Mouse (Mus musculus): ENCODE measurements around the gene Tgif1.
A peak's percentile ranks its signal among the peaks of the same experiment; 100 is the strongest.

Gene Tgif1

GRCm38 (mm10) chr17:70864117-70864516 lies 10.8 kb upstream of the Tgif1 start:
- TF ChIP-seq POU5F1 (IDR thresholded peaks at IDR 0.05; ENCODE audit: borderline replicate concordance, low read length) (no peak), NANOG (IDR thresholded peaks at IDR 0.05; ENCODE audit: borderline replicate concordance, low read length) (no peak), CTCF (conservative IDR thresholded peaks at IDR 0.05; ENCODE audit: low read length) (no peak)
- Histone ChIP-seq H3K9me3 (ENCODE audit: low read length) (peaks cover 6% of the 10 kb centered on the region; the same call in 1 of the 2 replicates), H3K27me3 (ENCODE audit: insufficient read depth, low read length) (no peaks in the 10 kb centered on the region), H3K4me1 (replicated peaks; ENCODE audit: low read depth, low read length) (peaks cover 87% of the 10 kb centered on the region), H3K36me3 (ENCODE audit: insufficient read depth, low read length) (peaks cover 42% of the 10 kb centered on the region), H3K4me3 (replicated peaks; ENCODE audit: low read length) (peak overlapping the region; percentile 56)

- no peaks in the 10 kb centered on the region for H3K27me3 ChIP-seq (ENCODE audit: insufficient read depth, low read length)
- H3K4me1 ChIP-seq (replicated peaks; ENCODE audit: low read depth, low read length): peaks cover 85% of the 10 kb centered on the region
- H3K36me3 ChIP-seq (ENCODE audit: insufficient read depth, low read length): peaks cover 82% of the 10 kb centered on the region
- H3K4me3 ChIP-seq (replicated peaks; ENCODE audit: low read length): no peak overlapping the region
- TF ChIP-seq NANOG (IDR thresholded peaks at IDR 0.05; ENCODE audit: borderline replicate concordance, low read length): no peak
- no peak for TF ChIP-seq POU5F1 (IDR thresholded peaks at IDR 0.05; ENCODE audit: borderline replicate concordance, low read length)
- TF ChIP-seq CTCF (conservative IDR thresholded peaks at IDR 0.05; ENCODE audit: low read length): no peak
- no peaks in the 10 kb centered on the region for H3K9me3 ChIP-seq (ENCODE audit: low read length)
Observed at GRCm38 (mm10) chr17:70858814-70859213, 5.5 kb upstream of the Tgif1 start.

- TF ChIP-seq NANOG (IDR thresholded peaks at IDR 0.05; ENCODE audit: borderline replicate concordance, low read length): no peak
- TF ChIP-seq POU5F1 (IDR thresholded peaks at IDR 0.05; ENCODE audit: borderline replicate concordance, low read length): no peak
- no peak for TF ChIP-seq CTCF (conservative IDR thresholded peaks at IDR 0.05; ENCODE audit: low read length)
- H3K4me1 ChIP-seq (replicated peaks; ENCODE audit: low read depth, low read length): peaks cover 68% of the 10 kb centered on the region
- no peaks in the 10 kb centered on the region for H3K27me3 ChIP-seq (ENCODE audit: insufficient read depth, low read length)
- H3K4me3 ChIP-seq (replicated peaks; ENCODE audit: low read length): no peak overlapping the region
- peaks cover 66% of the 10 kb centered on the region for H3K36me3 ChIP-seq (ENCODE audit: insufficient read depth, low read length)
- no peaks in the 10 kb centered on the region for H3K9me3 ChIP-seq (ENCODE audit: low read length)
Observed at GRCm38 (mm10) chr17:70856871-70857415, 3.6 kb upstream of the Tgif1 start.

GRCm38 (mm10) chr17:70854021-70854420 lies 675 bp upstream of the Tgif1 start:
- Histone ChIP-seq H3K4me1 (replicated peaks; ENCODE audit: low read depth, low read length) (peaks cover 43% of the 10 kb centered on the region), H3K9me3 (ENCODE audit: low read length) (no peaks in the 10 kb centered on the region), H3K27me3 (ENCODE audit: insufficient read depth, low read length) (no peaks in the 10 kb centered on the region), H3K4me3 (replicated peaks; ENCODE audit: low read length) (peak overlapping the region; percentile 95), H3K36me3 (ENCODE audit: insufficient read depth, low read length) (peaks cover 47% of the 10 kb centered on the region)
- TF ChIP-seq POU5F1 (IDR thresholded peaks at IDR 0.05; ENCODE audit: borderline replicate concordance, low read length) (no peak), NANOG (IDR thresholded peaks at IDR 0.05; ENCODE audit: borderline replicate concordance, low read length) (no peak), CTCF (conservative IDR thresholded peaks at IDR 0.05; ENCODE audit: low read length) (no peak)

- Histone ChIP-seq H3K4me1 (replicated peaks; ENCODE audit: low read depth, low read length) (peaks cover 35% of the 10 kb centered on the region), H3K27me3 (ENCODE audit: insufficient read depth, low read length) (no peaks in the 10 kb centered on the region), H3K36me3 (ENCODE audit: insufficient read depth, low read length) (peaks cover 45% of the 10 kb centered on the region), H3K4me3 (replicated peaks; ENCODE audit: low read length) (peak overlapping the region; percentile 95), H3K9me3 (ENCODE audit: low read length) (no peaks in the 10 kb centered on the region)
- TF ChIP-seq POU5F1 (IDR thresholded peaks at IDR 0.05; ENCODE audit: borderline replicate concordance, low read length): no peak
- TF ChIP-seq CTCF (conservative IDR thresholded peaks at IDR 0.05; ENCODE audit: low read length): no peak
- no peak for TF ChIP-seq NANOG (IDR thresholded peaks at IDR 0.05; ENCODE audit: borderline replicate concordance, low read length)
Observed at GRCm38 (mm10) chr17:70852686-70853386, 510 bp downstream of the Tgif1 start.

GRCm38 (mm10) chr17:70852011-70852685 lies 1.2 kb downstream of the Tgif1 start:
- TF ChIP-seq POU5F1 (IDR thresholded peaks at IDR 0.05; ENCODE audit: borderline replicate concordance, low read length) (no peak), CTCF (conservative IDR thresholded peaks at IDR 0.05; ENCODE audit: low read length) (no peak), NANOG (IDR thresholded peaks at IDR 0.05; ENCODE audit: borderline replicate concordance, low read length) (no peak)
- Histone ChIP-seq H3K9me3 (ENCODE audit: low read length) (no peaks in the 10 kb centered on the region), H3K27me3 (ENCODE audit: insufficient read depth, low read length) (no peaks in the 10 kb centered on the region), H3K36me3 (ENCODE audit: insufficient read depth, low read length) (peaks cover 45% of the 10 kb centered on the region), H3K4me3 (replicated peaks; ENCODE audit: low read length) (peak overlapping the region; percentile 95), H3K4me1 (replicated peaks; ENCODE audit: low read depth, low read length) (peaks cover 37% of the 10 kb centered on the region)

GRCm38 (mm10) chr17:70850996-70851991 lies 2.1 kb downstream of the Tgif1 start:
- TF ChIP-seq NANOG (IDR thresholded peaks at IDR 0.05; ENCODE audit: borderline replicate concordance, low read length) (no peak), POU5F1 (IDR thresholded peaks at IDR 0.05; ENCODE audit: borderline replicate concordance, low read length) (no peak), CTCF (conservative IDR thresholded peaks at IDR 0.05; ENCODE audit: low read length) (no peak)
- H3K36me3 ChIP-seq (ENCODE audit: insufficient read depth, low read length): peaks cover 45% of the 10 kb centered on the region
- H3K4me3 ChIP-seq (replicated peaks; ENCODE audit: low read length): peak overlapping the region; percentile 95
- no peaks in the 10 kb centered on the region for H3K9me3 ChIP-seq (ENCODE audit: low read length)
- H3K27me3 ChIP-seq (ENCODE audit: insufficient read depth, low read length): no peaks in the 10 kb centered on the region
- peaks cover 40% of the 10 kb centered on the region for H3K4me1 ChIP-seq (replicated peaks; ENCODE audit: low read depth, low read length)
